Mouse (Mus musculus): Measurements from ENCODE around the gene Tmem132b.

Tmem132b gene

GRCm38 (mm10) chr5:125767950-125768349 is 236.4 kb downstream of the Tmem132b start:
- DNase-seq (ENCODE audit: low spot score in 2 of 2), result no peak

GRCm38 (mm10) chr5:125772238-125772637 is 240.7 kb downstream of the Tmem132b start:
- DNase-seq (ENCODE audit: low spot score in 2 of 2), result no peak

- no peak for DNase-seq (ENCODE audit: low spot score in 2 of 2)
Observed at GRCm38 (mm10) chr5:125772756-125773155, 241.2 kb downstream of the Tmem132b start.

- no peak for DNase-seq (ENCODE audit: low spot score in 2 of 2)
Observed at GRCm38 (mm10) chr5:125780332-125780731, 248.8 kb downstream of the Tmem132b start.

GRCm38 (mm10) chr5:125792643-125793042 is 261.1 kb downstream of the Tmem132b start:
- DNase-seq (ENCODE audit: low spot score in 2 of 2), result no peak

- DNase-seq (ENCODE audit: low spot score in 2 of 2), result no peak
Observed at GRCm38 (mm10) chr5:125794318-125794717, 262.7 kb downstream of the Tmem132b start.

GRCm38 (mm10) chr5:125799622-125800021 is 268.0 kb downstream of the Tmem132b start:
- DNase-seq (ENCODE audit: low spot score in 2 of 2), result no peak

- DNase-seq (ENCODE audit: low spot score in 2 of 2), result no peak
Observed at GRCm38 (mm10) chr5:125800025-125800424, 268.5 kb downstream of the Tmem132b start.

- no peak for DNase-seq (ENCODE audit: low spot score in 2 of 2)
Observed at GRCm38 (mm10) chr5:125802801-125803200, 271.2 kb downstream of the Tmem132b start.

GRCm38 (mm10) chr5:125805327-125805726 is 273.8 kb downstream of the Tmem132b start:
- no peak for DNase-seq (ENCODE audit: low spot score in 2 of 2)

- no peak for DNase-seq (ENCODE audit: low spot score in 2 of 2)
Observed at GRCm38 (mm10) chr5:125807861-125808260, 276.3 kb downstream of the Tmem132b start.

GRCm38 (mm10) chr5:125829342-125829741 is 297.8 kb downstream of the Tmem132b start:
- DNase-seq (ENCODE audit: low spot score in 2 of 2), result no peak

- no peak for DNase-seq (ENCODE audit: low spot score in 2 of 2)
Observed at GRCm38 (mm10) chr5:125835890-125836289, 304.3 kb downstream of the Tmem132b start.

GRCm38 (mm10) chr5:125836761-125837160 is 305.2 kb downstream of the Tmem132b start:
- DNase-seq (ENCODE audit: low spot score in 2 of 2), result no peak
